Mouse (Mus musculus): ENCODE measurements around the gene Gm5795.
"Not testable (repeated sequence)": the region's sequence is repeated elsewhere in the genome, so short reads cannot be mapped to it uniquely, and the experiment has no call there.

Gm5795 gene

DNA sequence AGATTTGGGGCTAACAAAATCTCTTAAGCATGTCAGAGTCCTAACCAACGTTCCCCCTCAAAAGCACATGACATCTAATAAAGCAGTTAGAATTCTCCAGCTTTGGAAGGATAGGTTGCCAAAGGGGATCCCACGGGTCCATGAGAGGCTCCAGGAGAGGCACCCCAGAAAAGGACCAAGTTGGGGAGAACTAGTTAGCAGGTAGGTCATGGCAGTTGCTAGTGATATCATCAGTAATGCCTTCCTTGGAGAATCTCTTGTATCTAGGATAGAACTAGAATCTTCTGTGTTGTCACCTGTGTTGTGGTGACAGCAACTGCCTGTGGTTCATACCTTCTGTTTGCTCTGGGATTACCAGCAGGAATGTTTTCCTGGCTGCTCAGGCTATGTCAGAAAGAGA, at the start of gene Gm5795:
TSS of gene Gm5795 (plus strand) at position 301 of the 400 bp plus-strand sequence.
- DNase-seq = not testable (repeated sequence)

DNA sequence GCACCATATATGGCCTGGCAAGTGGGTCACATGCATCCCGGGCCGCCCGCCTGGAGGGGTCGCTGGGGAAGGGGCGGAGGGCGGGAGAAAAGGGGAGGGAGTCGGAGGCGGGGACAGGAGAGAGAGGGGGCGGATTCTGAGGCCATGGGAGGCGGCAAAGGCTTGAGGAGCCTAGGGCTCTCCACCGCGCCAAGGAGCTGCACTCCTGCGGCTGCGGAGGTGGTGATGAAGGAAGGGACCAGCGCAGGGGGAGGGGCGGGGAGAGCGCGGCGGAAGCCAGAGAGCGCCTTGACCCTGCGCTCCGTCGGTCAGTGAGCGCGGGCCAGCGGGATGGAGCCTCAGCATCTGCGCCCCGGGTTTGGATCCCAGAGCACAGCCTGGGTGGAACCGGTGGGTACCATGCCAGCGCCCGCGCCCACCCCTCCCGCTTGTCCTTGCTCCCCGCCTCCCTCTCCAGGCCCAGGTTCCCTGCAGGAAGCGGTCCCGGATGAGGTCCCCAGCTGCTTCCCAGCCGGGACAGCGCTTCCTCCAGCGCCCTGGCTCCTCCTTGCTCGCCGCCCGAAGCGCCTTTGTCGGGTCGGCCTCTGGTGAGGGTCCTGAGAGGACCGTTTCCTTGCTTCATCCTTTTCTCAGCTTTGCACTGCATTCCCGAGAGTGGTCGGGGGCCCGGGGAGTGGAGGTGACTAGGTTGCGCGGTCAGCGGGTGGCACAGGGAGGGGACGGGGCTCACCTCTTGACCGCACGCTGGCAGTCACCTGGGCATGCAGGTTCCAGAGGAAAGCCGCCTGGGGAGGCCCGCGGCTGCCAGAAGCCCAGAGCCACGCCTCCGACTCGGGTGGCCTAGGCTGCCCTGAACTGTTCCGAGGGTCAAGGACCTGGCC, 20.5 kb downstream of the Gm5795 start, which contains the start of gene D830030K20Rik:
TSS of gene D830030K20Rik (plus strand) at position 217 of the 881 bp plus-strand sequence.
- DNase-seq = peak; percentile 1 to 5

DNA sequence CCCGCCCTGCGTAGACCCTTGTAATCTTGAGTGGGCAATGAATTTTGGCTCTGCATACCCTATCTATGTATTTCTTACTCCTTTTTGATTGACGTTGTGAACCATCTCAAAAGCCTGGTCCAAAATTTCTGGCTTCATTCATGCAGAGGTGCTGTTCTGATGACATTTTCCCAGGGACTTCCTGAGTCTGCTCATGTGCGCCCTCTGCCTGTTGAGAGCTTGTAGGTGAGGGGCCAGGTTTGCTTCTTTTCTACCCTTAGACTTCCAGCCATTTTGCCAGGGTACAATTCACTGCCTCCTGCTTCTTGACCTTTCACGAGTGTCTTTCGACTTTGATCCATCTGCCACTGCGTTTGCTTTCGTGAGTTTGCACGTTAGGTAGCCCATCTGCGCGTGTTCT, 21.3 kb downstream of the Gm5795 start:
- peak; percentile 36 to 38 for DNase-seq
